Mouse (Mus musculus): ENCODE data around the gene Gsta4. TPM values are rescaled to one million over a fixed set of nuclear protein-coding genes. Genes with fewer than 3 reads are reported as not detected.

Gene Gsta4
- polyA plus RNA-seq (2012; rRNA removed) = 19.2 and 19.8 TPM in 2 replicates

GRCm38 (mm10) chr9:78182474-78182873 is at the start of gene Gsta4:
Gene Gsta4, plus strand, starts transcription at chr9:78182774.

GRCm38 (mm10) chr9:78230461-78230860 is 47.9 kb downstream of the Gsta4 start, which contains the start of gene Gsta1:
Gene Gsta1, plus strand, starts transcription at chr9:78230656.

GRCm38 (mm10) chr9:78256914-78257313 is 74.3 kb downstream of the Gsta4 start, which contains the start of gene Gm3776:
Gene Gm3776, plus strand, starts transcription at chr9:78257129.

Other genes starting within 250 kb of the Gsta4 start
- gene Gcm1, start 130.8 kb upstream of the Gsta4 start, polyA plus RNA-seq (2012; rRNA removed) = not detected in 2 replicates
- 60.7 and 71.6 TPM in 2 replicates for gene Fbxo9, start 73.7 kb upstream of the Gsta4 start, polyA plus RNA-seq (2012; rRNA removed)
- 3.5 and 4.2 TPM in 2 replicates for gene Ick, start 73.6 kb upstream of the Gsta4 start, polyA plus RNA-seq (2012; rRNA removed)
- 0.05 and 0.07 TPM in 2 replicates for gene Gsta1, start 47.9 kb downstream of the Gsta4 start, polyA plus RNA-seq (2012; rRNA removed)
- not detected in 2 replicates for gene Gm3776, start 74.4 kb downstream of the Gsta4 start, polyA plus RNA-seq (2012; rRNA removed)
- 0.03 TPM in 1 of 2 replicates, not detected in the other for gene Gm10639, start 107.1 kb downstream of the Gsta4 start, polyA plus RNA-seq (2012; rRNA removed)
- gene Omt2a, start 132.0 kb downstream of the Gsta4 start, polyA plus RNA-seq (2012; rRNA removed) = not detected in 2 replicates
- not detected in 2 replicates for gene Omt2b, start 144.8 kb downstream of the Gsta4 start, polyA plus RNA-seq (2012; rRNA removed)
- 0.09 and 0.16 TPM in 2 replicates for gene Gsta2, start 173.0 kb downstream of the Gsta4 start, polyA plus RNA-seq (2012; rRNA removed)
- gene Dppa5a, start 185.4 kb downstream of the Gsta4 start, polyA plus RNA-seq (2012; rRNA removed) = not detected in 2 replicates
- gene Ooep, start 196.0 kb downstream of the Gsta4 start, polyA plus RNA-seq (2012; rRNA removed) = not detected in 2 replicates
- 0.02 and 0.06 TPM in 2 replicates for gene Ddx43, start 213.0 kb downstream of the Gsta4 start, polyA plus RNA-seq (2012; rRNA removed)